Mouse (Mus musculus): ENCODE results near the gene Lpp.

Gene Lpp

GRCm38 (mm10) chr16:24791984-24792383 lies 398.7 kb downstream of the Lpp start:
- in situ Hi-C loops (cut with MboI, MseI): no loop called here

- in situ Hi-C loops (cut with MboI, MseI): no loop called here
Observed at GRCm38 (mm10) chr16:24792836-24793235, 399.5 kb downstream of the Lpp start.

GRCm38 (mm10) chr16:24794665-24795064 lies 401.4 kb downstream of the Lpp start:
- in situ Hi-C loops (cut with MboI, MseI): no loop called here

GRCm38 (mm10) chr16:24801355-24801754 lies 408.0 kb downstream of the Lpp start:
- in situ Hi-C loops (cut with MboI, MseI): no loop called here

- in situ Hi-C loops (cut with MboI, MseI): no loop called here
Observed at GRCm38 (mm10) chr16:24801780-24802179, 408.5 kb downstream of the Lpp start.

GRCm38 (mm10) chr16:24806093-24806492 lies 412.8 kb downstream of the Lpp start:
- in situ Hi-C loops (cut with MboI, MseI): no loop called here

- in situ Hi-C loops (cut with MboI, MseI): no loop called here
Observed at GRCm38 (mm10) chr16:24807565-24807964, 414.3 kb downstream of the Lpp start.

GRCm38 (mm10) chr16:24809811-24810210 lies 416.5 kb downstream of the Lpp start:
- in situ Hi-C loops (cut with MboI, MseI): no loop called here

GRCm38 (mm10) chr16:24816621-24817020 lies 423.3 kb downstream of the Lpp start:
- in situ Hi-C loops (cut with MboI, MseI): no loop called here

- in situ Hi-C loops (cut with MboI, MseI): no loop called here
Observed at GRCm38 (mm10) chr16:24817381-24817780, 424.1 kb downstream of the Lpp start.

GRCm38 (mm10) chr16:24819127-24819526 lies 425.8 kb downstream of the Lpp start:
- in situ Hi-C loops (cut with MboI, MseI): no loop called here

- in situ Hi-C loops (cut with MboI, MseI): no loop called here
Observed at GRCm38 (mm10) chr16:24822182-24822875, 429.0 kb downstream of the Lpp start.

GRCm38 (mm10) chr16:24822918-24823317 lies 429.6 kb downstream of the Lpp start:
- in situ Hi-C loops (cut with MboI, MseI): no loop called here

GRCm38 (mm10) chr16:24826390-24826789 lies 433.1 kb downstream of the Lpp start:
- in situ Hi-C loops (cut with MboI, MseI): no loop called here

- in situ Hi-C loops (cut with MboI, MseI): no loop called here
Observed at GRCm38 (mm10) chr16:24828207-24828803, 435.0 kb downstream of the Lpp start.

- in situ Hi-C loops (cut with MboI, MseI): no loop called here
Observed at GRCm38 (mm10) chr16:24829860-24830259, 436.6 kb downstream of the Lpp start.

GRCm38 (mm10) chr16:24830939-24831338 lies 437.6 kb downstream of the Lpp start:
- in situ Hi-C loops (cut with MboI, MseI): no loop called here

- in situ Hi-C loops (cut with MboI, MseI): no loop called here
Observed at GRCm38 (mm10) chr16:24833221-24833620, 439.9 kb downstream of the Lpp start.

- in situ Hi-C loops (cut with MboI, MseI): no loop called here
Observed at GRCm38 (mm10) chr16:24834536-24834935, 441.2 kb downstream of the Lpp start.

GRCm38 (mm10) chr16:24836550-24836949 lies 443.2 kb downstream of the Lpp start:
- in situ Hi-C loops (cut with MboI, MseI): no loop called here

GRCm38 (mm10) chr16:24839018-24839417 lies 445.7 kb downstream of the Lpp start:
- in situ Hi-C loops (cut with MboI, MseI): no loop called here

GRCm38 (mm10) chr16:24840073-24840472 lies 446.8 kb downstream of the Lpp start:
- in situ Hi-C loops (cut with MboI, MseI): no loop called here

- in situ Hi-C loops (cut with MboI, MseI): no loop called here
Observed at GRCm38 (mm10) chr16:24846141-24846540, 452.8 kb downstream of the Lpp start.

All from regulatory T cell (primary cell).